Comparison of ENCODE assay signal across 8 mouse cellular contexts in genomic region chr4:149954893-149955439, GRCm38 (mm10). TPM values are rescaled to one million over a fixed set of nuclear protein-coding genes. Genes with fewer than 3 reads are reported as not detected.
A peak's percentile ranks its signal among the peaks of the same experiment; 100 is the strongest.
DNase-seq lines count a peak whose midpoint lies in the region; ATAC-seq and TF ChIP-seq lines count a peak whose summit lies in the region.

Gene Spsb1 (minus strand): TSS chr4:149955043.

- peak; percentile 93 for DNase-seq in cerebellum, adult 11 months
- DNase-seq in heart, postnatal 25 days (ENCODE audit: low spot score): peak; percentile 96
- peak; percentile 94 to 99 for DNase-seq in layer of hippocampus, adult 18-20 months (ENCODE audit: low spot score in 2 of 2)
- DNase-seq in lung, adult 2 months: peak; percentile 99
- peak; percentile 96 to 98 for DNase-seq in thymus, adult 18-20 months

- H3K4me2 ChIP-seq in forebrain, embryonic 15.5 days (replicated peaks): peak within 1 kb of the TSS; percentile 93

- TF ChIP-seq EP300 in ES-Bruce4 (IDR thresholded peaks at IDR 0.05; ENCODE audit: insufficient read depth, low read depth, low read length): peak; percentile 46; the same call in 1 of the 2 replicates

- no peak for TF ChIP-seq CTCF in ES-Bruce4 (IDR thresholded peaks at IDR 0.05; ENCODE audit: low read depth, low read length)
- no peak for TF ChIP-seq CTCF in lung, adult 2 months (IDR thresholded peaks at IDR 0.05; ENCODE audit: insufficient read depth, low read length)

- peak within 1 kb of the TSS; percentile 56 for H3K9ac ChIP-seq in ES-Bruce4 (ENCODE audit: low read depth, poor library complexity, severe bottlenecking)
- H3K9ac ChIP-seq in forebrain, embryonic 15.5 days (replicated peaks): peak within 1 kb of the TSS; percentile 52

- H3K4me1 ChIP-seq in ES-Bruce4 (ENCODE audit: control insufficient read depth, insufficient read depth, low read length): peaks cover 1% of the 10 kb centered on the region
- peaks cover 31% of the 10 kb centered on the region for H3K4me1 ChIP-seq in forebrain, embryonic 15.5 days
- peaks cover 4% of the 10 kb centered on the region; the same call in 1 of the 2 replicates for H3K4me1 ChIP-seq in lung, adult 2 months (ENCODE audit: control insufficient read depth, insufficient read depth, low read length)

- no peaks in the 10 kb centered on the region for H3K36me3 ChIP-seq in ES-Bruce4 (ENCODE audit: control insufficient read depth, insufficient read depth, low read length, poor library complexity, severe bottlenecking)
- no peaks in the 10 kb centered on the region for H3K36me3 ChIP-seq in forebrain, embryonic 15.5 days

- TF ChIP-seq POLR2A in ES-Bruce4 (IDR thresholded peaks at IDR 0.05; ENCODE audit: insufficient read depth, low read length): peak; percentile 49
- peak; percentile 96 for TF ChIP-seq POLR2A in lung, adult 2 months (IDR thresholded peaks at IDR 0.05; ENCODE audit: borderline replicate concordance, extremely low read depth, low read depth, low read length)

- intact Hi-C loops in heart, postnatal 25 days (cut with DNase I): loop anchor here (2.0 kb wide), 1 partner anchor 66 kb away; no protein-coding TSS in a partner anchor

- H3K4me3 ChIP-seq in ES-Bruce4 (ENCODE audit: low read depth, low read length): peak within 1 kb of the TSS; percentile 68
- H3K4me3 ChIP-seq in forebrain, embryonic 15.5 days: peak within 1 kb of the TSS; percentile 54
- H3K4me3 ChIP-seq in lung, adult 2 months (replicated peaks; ENCODE audit: extremely low read depth, low read depth, low read length): peak within 1 kb of the TSS; percentile 69

- H3K27me3 ChIP-seq in ES-Bruce4 (ENCODE audit: control insufficient read depth, insufficient read depth, low read length, poor library complexity, severe bottlenecking): no peaks in the 10 kb centered on the region
- peaks cover 28% of the 10 kb centered on the region for H3K27me3 ChIP-seq in forebrain, embryonic 15.5 days

- ATAC-seq in forebrain, embryonic 15.5 days (replicated peaks): peak; percentile 85
- peak; percentile 87 for ATAC-seq in neutrophil, adult 5-6 weeks (ENCODE audit: extremely low read depth, insufficient number of reproducible peaks, low FRiP score, poor library complexity, severe bottlenecking)

- no peaks in the 10 kb centered on the region for H3K9me3 ChIP-seq in ES-Bruce4 (replicated peaks; ENCODE audit: control insufficient read depth, insufficient read depth, low read length, poor library complexity, severe bottlenecking)
- no peaks in the 10 kb centered on the region for H3K9me3 ChIP-seq in forebrain, embryonic 15.5 days

- under 1% methylated on average over 46 of the region's 51 CpGs for WGBS in forebrain, embryonic 15.5 days
- 1% methylated on average over 49 of the region's 51 CpGs for WGBS in lung, adult 2 months

- H3K27ac ChIP-seq in ES-Bruce4 (ENCODE audit: insufficient read depth, low read length): no peak within 1 kb of the TSS
- H3K27ac ChIP-seq in forebrain, embryonic 15.5 days (replicated peaks): no peak within 1 kb of the TSS

RNA-seq across cellular contexts. Expression of gene Spsb1, which starts in this region (rescaled TPM):
- 28.1 and 28.7 TPM in 2 replicates for polyA plus RNA-seq in ES-Bruce4 (2011; ENCODE audit: insufficient read depth, insufficient read length, low read depth, missing spikeins)
- 6.0 and 6.8 TPM in 2 replicates for polyA plus RNA-seq in forebrain, embryonic 15.5 days (2015; fragmentation: Nextera tagmentation; extraction: Ambion mirVana)
- total RNA-seq in heart, postnatal 25 days (2021): 10 to 100 TPM; 32.6 to 36.7 TPM
- 10 to 100 TPM; 27.2 to 36.3 TPM for total RNA-seq in layer of hippocampus, adult 18-20 months (2021)
- 20.2 and 23.4 TPM in 2 replicates for polyA plus RNA-seq in lung, adult 2 months (2012; rRNA removed)
- 0.58 and 0.74 TPM in 2 replicates for total RNA-seq in neutrophil, adult 5-6 weeks (2017)

Comparison
In these comparisons a context has a peak if more than half of its experiments do, and no peak if none do; other contexts are left out.
1. RNA of gene Spsb1 (total RNA-seq): 32.6 to 36.7 TPM in heart, postnatal 25 days and 27.2 to 36.3 TPM in layer of hippocampus, adult 18-20 months; 0.58 to 0.74 TPM in neutrophil, adult 5-6 weeks; every median in the first group is over 10 times any median in the second.
2. Peak in ATAC-seq in neutrophil, adult 5-6 weeks; RNA of the gene not detected or under 1 TPM.
3. Peak in every context shown above with its lines, with median percentiles within 50 percentile points of each other: H3K4me3 ChIP-seq and DNase-seq.